Mouse (Mus musculus) forebrain, embryonic 16.5 days (tissue): Measurements from ENCODE around the gene Ppm1f. TPM values are rescaled to one million over a fixed set of nuclear protein-coding genes. Genes with fewer than 3 reads are reported as not detected.
A peak's percentile ranks its signal among the peaks of the same experiment; 100 is the strongest.
"Not testable (repeated sequence)": the region's sequence is repeated elsewhere in the genome, so short reads cannot be mapped to it uniquely, and the experiment has no call there.

Experiments used
- ATAC-seq: fragments of 200-750 bp; cut with Nextera tagmentation; 2 replicates; pipeline ENCODE4 v1.8.0; 2017; ENCODE audit warnings: mild to moderate bottlenecking, moderate library complexity
- H3K27ac ChIP-seq: fragments of 300-500 bp; sonication (generic); 2 replicates; pipeline ENCODE4 v1.5.1; 2014; ENCODE audit warnings: low read length, control low read depth
- H3K27me3 ChIP-seq: fragments of 300-500 bp; sonication (generic); replicated peaks from 2 replicates; pipeline ENCODE4 v1.6.1; 2014; ENCODE audit warnings: low read length; ENCODE audit not compliant: control insufficient read depth, insufficient read depth
- H3K36me3 ChIP-seq: fragments of 300-500 bp; sonication (generic); 2 replicates; pipeline ENCODE4 v1.6.1; 2014; ENCODE audit not compliant: control insufficient read depth, insufficient read depth
- H3K4me1 ChIP-seq: fragments of 300-500 bp; sonication (generic); replicated peaks from 2 replicates; pipeline ENCODE4 v1.6.1; 2014; ENCODE audit warnings: low read length; ENCODE audit not compliant: control insufficient read depth, insufficient read depth
- H3K4me2 ChIP-seq: fragments of 300-500 bp; sonication (generic); 2 replicates; pipeline ENCODE4 v1.6.1; 2014; ENCODE audit warnings: mild to moderate bottlenecking, low read length, control low read depth
- H3K4me3 ChIP-seq: fragments of 300-500 bp; sonication (generic); replicated peaks from 2 replicates; pipeline ENCODE4 v1.5.1; 2014; ENCODE audit warnings: mild to moderate bottlenecking, low read length, control low read depth
- H3K9ac ChIP-seq: fragments of 300-500 bp; sonication (generic); replicated peaks from 2 replicates; pipeline ENCODE4 v1.6.1; 2014; ENCODE audit warnings: low read depth, low read length, control low read depth
- H3K9me3 ChIP-seq: fragments of 300-500 bp; sonication (generic); 2 replicates; pipeline ENCODE4 v1.6.1; 2016; ENCODE audit warnings: low read length; ENCODE audit not compliant: control insufficient read depth
- WGBS: fragments of 180-500 bp; shearing (Covaris S2); extraction: QIAGEN DNeasy Blood & Tissue Kit; methylation state at CpG from one replicate; pipeline ENCODE4 v1.1.7; 2014; 5-methylcytosine and 5-hydroxymethylcytosine counted together
- polyA plus RNA-seq: library from polyadenylated mRNA; unstranded; fragments of >200 nt; fragmentation: Nextera tagmentation; extraction: Ambion mirVana; gene quantifications from 2 replicates; pipeline ENCODE4 v1.2.1, GENCODE M21; 2015

Ppm1f gene
- polyA plus RNA-seq: 28.3 and 29.3 TPM in 2 replicates

DNA sequence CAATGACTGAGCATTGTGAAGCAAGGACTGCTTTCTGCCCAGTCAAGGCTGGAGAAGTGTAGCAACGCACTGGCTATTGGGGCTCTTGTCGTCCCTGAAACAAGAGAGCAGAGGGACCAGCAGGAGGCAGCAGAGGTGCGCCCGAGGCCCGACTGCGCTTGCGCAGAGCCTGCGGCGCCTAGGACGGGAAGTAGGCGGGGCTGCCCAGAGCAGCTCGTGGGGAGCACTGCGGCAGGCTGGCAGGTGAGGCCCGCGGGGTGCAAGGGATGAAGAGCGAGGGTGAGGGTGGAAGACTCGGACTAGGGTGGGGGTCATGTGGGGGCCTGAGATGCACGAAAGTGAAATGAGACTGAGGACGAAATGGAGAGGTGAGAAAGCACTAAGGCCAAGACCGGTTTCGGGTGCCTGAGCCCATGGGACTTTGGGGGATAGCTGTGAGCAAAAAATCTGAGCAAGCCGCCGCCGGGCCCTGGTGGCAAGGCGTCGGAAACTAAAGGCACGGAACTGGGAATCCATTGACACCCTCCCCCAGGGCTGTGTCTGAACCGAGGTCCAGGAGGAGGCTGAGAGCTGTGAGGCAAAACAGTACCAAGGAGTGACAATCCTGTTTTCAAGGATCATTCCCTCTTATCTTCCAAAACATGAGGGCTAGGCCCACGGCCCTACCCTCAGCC is at the start of gene Ppm1f:
Gene Ppm1f, plus strand, starts transcription at position 88 of the 674 bp plus-strand sequence.
- peak; percentile 93 for ATAC-seq
- under 1% methylated on average over 29 of the region's 29 CpGs for WGBS

GRCm38 (mm10) chr16:16849196-16849595 is 47.1 kb upstream of the Ppm1f start:
- no peak overlapping the region for H3K4me2 ChIP-seq
- no peaks in the 10 kb centered on the region for H3K27me3 ChIP-seq
- H3K4me3 ChIP-seq: no peak overlapping the region
- ATAC-seq: no peak
- no peaks in the 10 kb centered on the region for H3K9me3 ChIP-seq
- H3K9ac ChIP-seq: no peak overlapping the region
- H3K36me3 ChIP-seq: no peaks in the 10 kb centered on the region
- H3K27ac ChIP-seq: no peak overlapping the region
- no peaks in the 10 kb centered on the region for H3K4me1 ChIP-seq

More for the DNA sequence above, at the start of gene Ppm1f:
- H3K4me1 ChIP-seq: peaks cover 16% of the 10 kb centered on the region
- peak within 1 kb of the TSS; percentile 49; the same call in 1 of the 2 replicates for H3K27ac ChIP-seq
- H3K9ac ChIP-seq: peak within 1 kb of the TSS; percentile 68
- no peaks in the 10 kb centered on the region for H3K9me3 ChIP-seq
- H3K4me3 ChIP-seq: peak within 1 kb of the TSS; percentile 71
- peaks cover 10% of the 10 kb centered on the region; the same call in 1 of the 2 replicates for H3K36me3 ChIP-seq
- no peaks in the 10 kb centered on the region for H3K27me3 ChIP-seq
- H3K4me2 ChIP-seq: peak within 1 kb of the TSS; percentile 87

- Histone ChIP-seq H3K36me3 (no peaks in the 10 kb centered on the region), H3K4me1 (no peaks in the 10 kb centered on the region), H3K4me3 (no peak overlapping the region), H3K27ac (no peak overlapping the region), H3K9me3 (no peaks in the 10 kb centered on the region), H3K27me3 (no peaks in the 10 kb centered on the region), H3K4me2 (no peak overlapping the region), H3K9ac (no peak overlapping the region)
- WGBS: 84% methylated on average over 3 of the region's 3 CpGs
- ATAC-seq: no peak
Observed at GRCm38 (mm10) chr16:16852411-16852810, 43.9 kb upstream of the Ppm1f start.

DNA sequence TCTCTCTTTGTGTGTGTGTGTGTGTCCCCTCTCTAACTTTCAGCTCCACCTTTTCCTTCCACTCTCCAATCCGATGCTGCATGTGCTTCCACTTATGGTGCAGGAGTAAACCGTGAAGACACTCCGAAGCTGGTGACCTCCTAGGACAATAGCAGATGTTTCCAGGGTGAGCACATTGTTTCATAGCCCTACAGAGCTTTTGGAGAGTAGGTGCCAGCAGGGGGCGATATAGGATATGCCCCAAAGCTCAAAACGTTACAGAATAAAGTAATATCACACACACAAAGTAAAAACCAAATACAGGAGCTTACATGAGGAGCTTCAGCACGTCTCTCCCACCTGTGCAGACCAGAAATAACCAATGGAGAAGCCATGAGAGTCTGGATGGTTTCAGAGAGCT is 41.4 kb upstream of the Ppm1f start:
- Histone ChIP-seq H3K36me3 (no peaks in the 10 kb centered on the region), H3K4me1 (no peaks in the 10 kb centered on the region), H3K27ac (no peak overlapping the region), H3K4me2 (no peak overlapping the region), H3K4me3 (no peak overlapping the region), H3K27me3 (no peaks in the 10 kb centered on the region), H3K9ac (no peak overlapping the region), H3K9me3 (no peaks in the 10 kb centered on the region)
- 37% methylated on average over 6 of the region's 6 CpGs for WGBS
- no peak for ATAC-seq

DNA sequence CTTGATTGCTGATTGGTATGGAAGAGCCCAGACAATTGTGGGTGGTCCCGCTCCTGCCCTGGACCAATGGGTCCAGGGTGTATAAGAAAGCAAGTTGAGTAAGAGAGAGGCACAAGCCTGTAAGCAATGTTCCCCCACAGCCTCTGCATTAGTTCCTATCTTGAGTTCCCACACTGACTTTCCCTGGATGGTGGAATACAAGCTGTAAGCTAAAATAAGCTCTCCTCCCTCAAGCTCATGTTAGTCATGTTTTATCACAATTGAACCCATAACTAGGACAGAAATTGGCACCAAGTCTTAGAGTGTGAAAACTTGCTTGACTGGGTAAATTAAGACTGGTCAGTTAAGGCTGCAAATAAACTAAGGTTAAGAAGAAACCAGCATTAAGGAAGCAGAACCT is 40.7 kb upstream of the Ppm1f start:
- Histone ChIP-seq H3K9ac (no peak overlapping the region), H3K27me3 (no peaks in the 10 kb centered on the region), H3K36me3 (no peaks in the 10 kb centered on the region), H3K4me2 (no peak overlapping the region), H3K4me1 (no peaks in the 10 kb centered on the region), H3K4me3 (no peak overlapping the region), H3K9me3 (no peaks in the 10 kb centered on the region), H3K27ac (no peak overlapping the region)
- WGBS: 93% methylated on average over 1 of the region's 1 CpGs
- no peak for ATAC-seq

- not testable (repeated sequence) for ATAC-seq, H3K27ac ChIP-seq, H3K9me3 ChIP-seq, H3K4me2 ChIP-seq, H3K4me1 ChIP-seq, H3K4me3 ChIP-seq, H3K9ac ChIP-seq, H3K36me3 ChIP-seq, H3K27me3 ChIP-seq
- 82% methylated on average over 9 of the region's 9 CpGs for WGBS
Observed at GRCm38 (mm10) chr16:16856054-16856453, 40.2 kb upstream of the Ppm1f start.

DNA sequence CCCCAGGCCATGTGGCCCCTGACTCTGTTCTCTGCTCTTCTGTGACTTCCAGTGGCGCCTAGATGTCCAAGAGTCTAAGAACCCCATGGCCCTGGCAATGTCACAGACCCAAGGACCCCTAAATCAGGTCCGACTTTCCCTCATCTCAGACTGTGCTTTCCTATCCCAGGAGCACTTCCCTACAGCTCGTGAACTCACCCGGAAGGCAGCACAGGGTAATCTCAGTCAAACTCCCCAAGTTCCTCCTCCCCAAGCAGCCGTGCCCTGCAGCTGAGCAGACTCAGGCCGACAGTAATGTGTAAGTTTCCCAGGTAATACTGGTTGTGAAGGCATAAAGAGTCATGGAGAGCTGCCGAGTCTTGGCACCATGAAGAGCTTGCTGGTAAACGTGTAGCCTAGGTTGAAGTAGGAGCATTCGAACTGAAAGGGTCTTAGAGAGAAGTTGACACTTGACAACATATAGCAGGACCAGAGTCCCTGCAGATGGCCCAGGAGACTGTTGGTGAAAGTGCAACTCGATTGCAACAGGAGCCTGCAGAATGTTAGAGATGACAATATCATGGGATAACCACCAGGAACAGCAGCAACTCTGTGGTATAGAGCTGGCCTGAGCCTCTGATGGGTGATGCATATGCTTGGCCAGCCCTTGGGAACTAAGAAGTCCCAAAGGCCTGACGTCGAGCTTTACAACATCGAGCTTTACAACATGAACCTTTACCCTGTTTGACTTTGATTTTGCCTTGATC is 39.4 kb upstream of the Ppm1f start:
- no peaks in the 10 kb centered on the region for H3K9me3 ChIP-seq
- 78% methylated on average over 13 of the region's 13 CpGs for whole genome bisulfite sequencing
- H3K4me2 ChIP-seq: no peak overlapping the region
- no peaks in the 10 kb centered on the region for H3K36me3 ChIP-seq
- H3K9ac ChIP-seq: no peak overlapping the region
- no peak for ATAC-seq
- no peaks in the 10 kb centered on the region for H3K27me3 ChIP-seq
- H3K27ac ChIP-seq: no peak overlapping the region
- no peaks in the 10 kb centered on the region for H3K4me1 ChIP-seq
- no peak overlapping the region for H3K4me3 ChIP-seq

DNA sequence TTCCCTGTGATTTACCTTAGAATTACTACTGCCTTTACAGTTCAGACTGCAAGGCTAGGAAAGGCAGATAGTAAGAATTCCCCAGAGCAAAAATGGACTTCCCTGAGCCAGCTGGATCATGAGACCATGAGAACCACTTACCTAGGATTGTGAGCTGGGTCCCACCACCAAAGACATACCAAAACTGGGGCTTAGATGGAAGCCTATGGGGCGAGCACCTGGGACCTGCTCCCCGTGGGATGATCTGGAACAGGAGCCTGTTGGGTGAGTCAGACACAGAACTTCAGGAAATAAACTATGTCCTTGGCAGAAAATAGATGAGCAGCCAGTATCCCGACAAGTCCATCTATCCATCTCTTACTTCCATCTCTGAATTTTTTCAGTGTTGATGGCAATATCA is 34.0 kb upstream of the Ppm1f start:
- Histone ChIP-seq H3K36me3 (no peaks in the 10 kb centered on the region), H3K27ac (no peak overlapping the region), H3K9ac (no peak overlapping the region), H3K9me3 (no peaks in the 10 kb centered on the region), H3K4me2 (no peak overlapping the region), H3K4me1 (no peaks in the 10 kb centered on the region), H3K27me3 (no peaks in the 10 kb centered on the region), H3K4me3 (no peak overlapping the region)
- 81% methylated on average over 3 of the region's 3 CpGs for WGBS
- ATAC-seq: no peak

- ATAC-seq: no peak
- H3K36me3 ChIP-seq: no peaks in the 10 kb centered on the region
- H3K9ac ChIP-seq: no peak within 1 kb of the TSS
- H3K9me3 ChIP-seq: no peaks in the 10 kb centered on the region
- H3K4me3 ChIP-seq: no peak within 1 kb of the TSS
- H3K27me3 ChIP-seq: no peaks in the 10 kb centered on the region
- no peak within 1 kb of the TSS for H3K4me2 ChIP-seq
- no peak within 1 kb of the TSS for H3K27ac ChIP-seq
- whole genome bisulfite sequencing: 81% methylated on average over 2 of the region's 2 CpGs
- no peaks in the 10 kb centered on the region for H3K4me1 ChIP-seq
Observed at GRCm38 (mm10) chr16:16863978-16864377, 32.3 kb upstream of the Ppm1f start, which contains the start of gene Igll1. Igll1 (minus strand) TSS chr16:16863985.
